9 mouse cellular contexts compared by ENCODE assay signal in genomic region chr4:142084936-142085563, GRCm38 (mm10). TPM values are rescaled to one million over a fixed set of nuclear protein-coding genes. Genes with fewer than 3 reads are reported as not detected.
DNase-seq lines count a peak whose midpoint lies in the region; ATAC-seq lines count a peak whose summit lies in the region.
"Had no signal": no experiment of that assay in that cellular context is flagged by ENCODE, and none has a peak within 500 bp of the region (broad histone marks: within the 10 kb centered on the region; RNA-seq: fewer than 3 reads in every experiment).

No protein-coding gene starts in this region.

- H3K4me1 ChIP-seq in heart, embryonic 11.5 days (ENCODE audit: control insufficient read depth, insufficient read depth, low read length), result peaks cover 31% of the 10 kb centered on the region
- H3K4me1 ChIP-seq in intestine, embryonic 14.5 days (replicated peaks; ENCODE audit: control insufficient read depth, insufficient read depth, low read length), result peaks cover 31% of the 10 kb centered on the region
- peaks cover 43% of the 10 kb centered on the region for H3K4me1 ChIP-seq in midbrain, embryonic 10.5 days

- DNase-seq in heart, adult 18-20 months, result no peak
- peak; percentile 80 for DNase-seq in ZHBTc4 (ENCODE audit: low read depth, low spot score)
- DNase-seq in intestine, embryonic 14.5 days (ENCODE audit: low spot score), result no peak
- DNase-seq in midbrain, embryonic 10.5 days (ENCODE audit: low spot score), result no peak
- DNase-seq in adrenal gland, postnatal 14 days, result no peak
- no peak for DNase-seq in frontal cortex, postnatal 36 days (ENCODE audit: low spot score in 2 of 2)
- no peak for DNase-seq in ovary, adult 18-20 months (ENCODE audit: low spot score)

- 0 out of 2 replicates have a peak, but pooled peaks cover 6% of the 10 kb centered on the region for H3K27me3 ChIP-seq in heart, embryonic 11.5 days (ENCODE audit: control insufficient read depth, insufficient read depth, low read length)
- no peaks in the 10 kb centered on the region for H3K27me3 ChIP-seq in intestine, embryonic 14.5 days (replicated peaks; ENCODE audit: control insufficient read depth, insufficient read depth, low read length)
- peaks cover 67% of the 10 kb centered on the region for H3K27me3 ChIP-seq in midbrain, embryonic 10.5 days (ENCODE audit: low read depth, poor library complexity, severe bottlenecking)

- H3K36me3 ChIP-seq in heart, embryonic 11.5 days (ENCODE audit: control insufficient read depth, insufficient read depth, low read length), result no peaks in the 10 kb centered on the region
- H3K36me3 ChIP-seq in intestine, embryonic 14.5 days (ENCODE audit: control insufficient read depth, insufficient read depth, low read length), result no peaks in the 10 kb centered on the region
- no peaks in the 10 kb centered on the region for H3K36me3 ChIP-seq in midbrain, embryonic 10.5 days

- H3K9ac ChIP-seq in heart, embryonic 11.5 days (ENCODE audit: low read depth, low read length), result peak overlapping the region; percentile 68
- peak overlapping the region; percentile 73 for H3K9ac ChIP-seq in intestine, embryonic 14.5 days (ENCODE audit: low read length)

- H3K9me3 ChIP-seq in heart, embryonic 11.5 days (replicated peaks; ENCODE audit: control insufficient read depth, low read length), result no peaks in the 10 kb centered on the region
- no peaks in the 10 kb centered on the region for H3K9me3 ChIP-seq in intestine, embryonic 14.5 days (ENCODE audit: control insufficient read depth, low read length)
- no peaks in the 10 kb centered on the region for H3K9me3 ChIP-seq in midbrain, embryonic 10.5 days (replicated peaks)

- ATAC-seq in heart, embryonic 11.5 days (replicated peaks; ENCODE audit: insufficient number of reproducible peaks, low FRiP score, low TSS enrichment), result no peak
- ATAC-seq in intestine, embryonic 14.5 days (replicated peaks; ENCODE audit: low FRiP score, low TSS enrichment, low read depth), result no peak

- peak overlapping the region; percentile 77 for H3K4me2 ChIP-seq in heart, embryonic 11.5 days
- H3K4me2 ChIP-seq in intestine, embryonic 14.5 days (ENCODE audit: low read length), result peak overlapping the region; percentile 93

- no peak overlapping the region for H3K27ac ChIP-seq in heart, embryonic 11.5 days (ENCODE audit: low read depth, low read length)
- no peak overlapping the region for H3K27ac ChIP-seq in intestine, embryonic 14.5 days (ENCODE audit: low read depth)
- H3K27ac ChIP-seq in midbrain, embryonic 10.5 days (replicated peaks), result no peak overlapping the region; the same call in 1 of the 2 replicates

- peak overlapping the region; percentile 61 for H3K4me3 ChIP-seq in heart, embryonic 11.5 days (ENCODE audit: low read depth, low read length)
- peak overlapping the region; percentile 74 for H3K4me3 ChIP-seq in intestine, embryonic 14.5 days (ENCODE audit: low read depth, low read length)
- H3K4me3 ChIP-seq in midbrain, embryonic 10.5 days, result peak overlapping the region; percentile 78
- H3K4me3 ChIP-seq: myocyte had no signal

- WGBS in heart, embryonic 11.5 days (ENCODE audit: insufficient replicate concordance), result 4% methylated on average over 20 of the region's 20 CpGs
- 7% methylated on average over 20 of the region's 20 CpGs for WGBS in intestine, embryonic 14.5 days
- WGBS in midbrain, embryonic 10.5 days, result 5% methylated on average over 20 of the region's 20 CpGs

RNA-seq across cellular contexts. Expression of gene Tmem51, which starts 0.9 kb away (rescaled TPM):
- 21.9 and 23.4 TPM in 2 replicates for polyA plus RNA-seq in heart, embryonic 11.5 days (2014; fragmentation: Nextera tagmentation; extraction: Ambion mirVana)
- total RNA-seq in heart, adult 18-20 months (2021), result 1 to 10 TPM; 3.4 to 5.2 TPM
- 42.9 and 45.5 TPM in 2 replicates for polyA plus RNA-seq in intestine, embryonic 14.5 days (2014; fragmentation: Nextera tagmentation; extraction: Ambion mirVana)
- 13.3 and 13.6 TPM in 2 replicates for polyA plus RNA-seq in midbrain, embryonic 10.5 days (2016; fragmentation: Nextera tagmentation; extraction: Ambion mirVana)
- 4.9 and 7.6 TPM in 2 replicates for total RNA-seq in adrenal gland, postnatal 14 days (2021)
- polyA plus RNA-seq: myocyte had no signal
